Mouse (Mus musculus) forebrain, embryonic 11.5 days (tissue): Measurements from ENCODE around the gene Mex3b. TPM values are rescaled to one million over a fixed set of nuclear protein-coding genes. Genes with fewer than 3 reads are reported as not detected.

Experiments
- ATAC-seq: fragments of 200-750 bp; cut with Nextera tagmentation; replicated peaks from 2 replicates; pipeline ENCODE4 v1.8.0; 2017; ENCODE audit warnings: moderate TSS enrichment; ENCODE audit not compliant: low FRiP score
- DNase-seq: peaks from one replicate; pipeline ENCODE4 v3.0.0-alpha.2; 2017; ENCODE audit warnings: low spot score
- H3K27ac ChIP-seq: fragments of 300-500 bp; sonication (generic); 2 replicates; pipeline ENCODE4 v1.5.1; 2014; ENCODE audit warnings: low read depth, low read length
- H3K27me3 ChIP-seq: fragments of 300-500 bp; sonication (generic); 2 replicates; pipeline ENCODE4 v1.6.1; 2014; ENCODE audit warnings: mild to moderate bottlenecking, low read length, mixed read lengths; ENCODE audit not compliant: control insufficient read depth, insufficient read depth
- H3K36me3 ChIP-seq: fragments of 300-500 bp; sonication (generic); 2 replicates; pipeline ENCODE4 v1.6.1; 2014; ENCODE audit warnings: mild to moderate bottlenecking, low read length, moderate library complexity, mixed read lengths; ENCODE audit not compliant: control insufficient read depth, insufficient read depth
- H3K4me1 ChIP-seq: fragments of 300-500 bp; sonication (generic); replicated peaks from 2 replicates; pipeline ENCODE4 v1.6.1; 2014; ENCODE audit warnings: low read length, mixed read lengths; ENCODE audit not compliant: control insufficient read depth, insufficient read depth
- H3K4me2 ChIP-seq: fragments of 300-500 bp; sonication (generic); 2 replicates; pipeline ENCODE4 v1.6.1; 2014; ENCODE audit warnings: low read depth, mild to moderate bottlenecking, low read length, moderate library complexity, mixed read lengths; ENCODE audit not compliant: severe bottlenecking
- H3K4me3 ChIP-seq: fragments of 300-500 bp; sonication (generic); 2 replicates; pipeline ENCODE4 v1.5.1; 2014; ENCODE audit warnings: low read depth, low read length
- H3K9ac ChIP-seq: fragments of 300-500 bp; sonication (generic); 2 replicates; pipeline ENCODE4 v1.6.1; 2014; ENCODE audit warnings: low read length
- H3K9me3 ChIP-seq: fragments of 300-500 bp; sonication (generic); 2 replicates; pipeline ENCODE4 v1.6.1; 2016; ENCODE audit warnings: low read length, mixed read lengths; ENCODE audit not compliant: control insufficient read depth
- WGBS: fragments of 180-500 bp; shearing (Covaris S2); extraction: QIAGEN DNeasy Blood & Tissue Kit; methylation state at CpG from one replicate; pipeline ENCODE4 v1.1.7; 2014; 5-methylcytosine and 5-hydroxymethylcytosine counted together
- polyA plus RNA-seq: library from polyadenylated mRNA; unstranded; fragments of >200 nt; fragmentation: Nextera tagmentation; extraction: Ambion mirVana; gene quantifications from 2 replicates; pipeline ENCODE4 v1.2.1, GENCODE M21; 2014

The Mex3b gene
- polyA plus RNA-seq, 1 experiment from 2014 or later, result 42.7 TPM

- Histone ChIP-seq H3K4me1 (peaks cover 11% of the 10 kb centered on the region; the same call in 1 of the 2 replicates), H3K36me3 (peaks cover 5% of the 10 kb centered on the region; the same call in 1 of the 2 replicates), H3K4me3 (no peak overlapping the region), H3K27me3 (no peaks in the 10 kb centered on the region), H3K27ac (peak overlapping the region; percentile 99), H3K9me3 (no peaks in the 10 kb centered on the region), H3K4me2 (peak overlapping the region; percentile 94), H3K9ac (peak overlapping the region; percentile 89)
- DNase-seq, result peak; percentile 49
- no peak for ATAC-seq
- 52% methylated on average over 8 of the region's 8 CpGs for WGBS
These were observed 2.7 kb upstream of the Mex3b start for GRCm38 (mm10) chr7:82864260-82864990.

GRCm38 (mm10) chr7:82864991-82865771 is 2.0 kb upstream of the Mex3b start:
- peaks cover 12% of the 10 kb centered on the region; the same call in 1 of the 2 replicates for H3K36me3 ChIP-seq
- WGBS, result 2% methylated on average over 22 of the region's 22 CpGs
- no peak for ATAC-seq
- no peak for DNase-seq
- H3K4me3 ChIP-seq, result peak overlapping the region; percentile 98
- H3K9ac ChIP-seq, result peak overlapping the region; percentile 89
- H3K27me3 ChIP-seq, result no peaks in the 10 kb centered on the region
- peak overlapping the region; percentile 99 for H3K27ac ChIP-seq
- H3K4me1 ChIP-seq, result peaks cover 13% of the 10 kb centered on the region; the same call in 1 of the 2 replicates
- peak overlapping the region; percentile 94 for H3K4me2 ChIP-seq
- H3K9me3 ChIP-seq, result no peaks in the 10 kb centered on the region

GRCm38 (mm10) chr7:82865834-82866485 is 1.2 kb upstream of the Mex3b start:
- ATAC-seq, result peak; percentile 91
- peaks cover 12% of the 10 kb centered on the region; the same call in 1 of the 2 replicates for H3K36me3 ChIP-seq
- H3K27ac ChIP-seq, result peak overlapping the region; percentile 99
- no peaks in the 10 kb centered on the region for H3K27me3 ChIP-seq
- under 1% methylated on average over 57 of the region's 70 CpGs for WGBS
- H3K4me1 ChIP-seq, result peaks cover 13% of the 10 kb centered on the region; the same call in 1 of the 2 replicates
- no peaks in the 10 kb centered on the region for H3K9me3 ChIP-seq
- peak overlapping the region; percentile 98 for H3K4me3 ChIP-seq
- H3K4me2 ChIP-seq, result peak overlapping the region; percentile 94
- H3K9ac ChIP-seq, result peak overlapping the region; percentile 100
- DNase-seq, result peak; percentile 100

GRCm38 (mm10) chr7:82866486-82867270 is 455 bp upstream of the Mex3b start:
- Histone ChIP-seq H3K9ac (peak overlapping the region; percentile 100), H3K27me3 (no peaks in the 10 kb centered on the region), H3K27ac (peak overlapping the region; percentile 99), H3K4me3 (peak overlapping the region; percentile 98), H3K4me2 (peak overlapping the region; percentile 95), H3K9me3 (no peaks in the 10 kb centered on the region), H3K4me1 (peaks cover 13% of the 10 kb centered on the region; the same call in 1 of the 2 replicates), H3K36me3 (peaks cover 12% of the 10 kb centered on the region; the same call in 1 of the 2 replicates)
- ATAC-seq (peak; percentile 84), DNase-seq (peak; percentile 99)
- WGBS, result under 1% methylated on average over 62 of the region's 68 CpGs

GRCm38 (mm10) chr7:82868309-82869230 is 1.4 kb downstream of the Mex3b start:
- peak overlapping the region; percentile 98 for H3K4me3 ChIP-seq
- H3K36me3 ChIP-seq, result peaks cover 12% of the 10 kb centered on the region; the same call in 1 of the 2 replicates
- peaks cover 12% of the 10 kb centered on the region; the same call in 1 of the 2 replicates for H3K4me1 ChIP-seq
- DNase-seq, result peak; percentile 78
- no peaks in the 10 kb centered on the region for H3K27me3 ChIP-seq
- no peak for ATAC-seq
- no peaks in the 10 kb centered on the region for H3K9me3 ChIP-seq
- peak overlapping the region; percentile 100 for H3K9ac ChIP-seq
- WGBS, result under 1% methylated on average over 56 of the region's 56 CpGs
- peak overlapping the region; percentile 95 for H3K4me2 ChIP-seq
- peak overlapping the region; percentile 99 for H3K27ac ChIP-seq

- no peak for ATAC-seq
- WGBS, result 1% methylated on average over 56 of the region's 56 CpGs
These were observed 2.4 kb downstream of the Mex3b start for GRCm38 (mm10) chr7:82869231-82870147.

More at GRCm38 (mm10) chr7:82869231-82870147, 2.4 kb downstream of the Mex3b start:
- Histone ChIP-seq H3K4me2 (peak overlapping the region; percentile 95), H3K4me1 (peaks cover 8% of the 10 kb centered on the region; the same call in 1 of the 2 replicates), H3K4me3 (peak overlapping the region; percentile 98), H3K9ac (peak overlapping the region; percentile 100), H3K27me3 (no peaks in the 10 kb centered on the region), H3K36me3 (peaks cover 12% of the 10 kb centered on the region; the same call in 1 of the 2 replicates), H3K9me3 (no peaks in the 10 kb centered on the region), H3K27ac (peak overlapping the region; percentile 99)
- peak; percentile 80 for DNase-seq
